Mouse (Mus musculus) neural tube, embryonic 14.5 days (tissue): Measurements from ENCODE around the gene Tigar. TPM values are rescaled to one million over a fixed set of nuclear protein-coding genes. Genes with fewer than 3 reads are reported as not detected.
A peak's percentile ranks its signal among the peaks of the same experiment; 100 is the strongest.

Experiments used
- ATAC-seq: fragments of 200-750 bp; cut with Nextera tagmentation; 2 replicates; pipeline ENCODE4 v1.8.0; 2017; ENCODE audit warnings: low read depth, mild to moderate bottlenecking, moderate TSS enrichment, moderate library complexity
- H3K27ac ChIP-seq: fragments of 300-500 bp; sonication (generic); 2 replicates; pipeline ENCODE4 v1.5.1; 2014; ENCODE audit warnings: low read depth, mild to moderate bottlenecking, control low read depth, low read length, moderate library complexity, mixed read lengths
- H3K27me3 ChIP-seq: fragments of 300-500 bp; sonication (generic); 2 replicates; pipeline ENCODE4 v1.6.1; 2014; ENCODE audit warnings: low read length; ENCODE audit not compliant: control insufficient read depth, insufficient read depth
- H3K36me3 ChIP-seq: fragments of 300-500 bp; sonication (generic); 2 replicates; pipeline ENCODE4 v1.6.1; 2014; ENCODE audit warnings: low read length, mixed read lengths; ENCODE audit not compliant: control insufficient read depth, insufficient read depth
- H3K4me1 ChIP-seq: fragments of 300-500 bp; sonication (generic); 2 replicates; pipeline ENCODE4 v1.6.1; 2014; ENCODE audit warnings: low read length; ENCODE audit not compliant: control insufficient read depth, insufficient read depth
- H3K4me2 ChIP-seq: fragments of 300-500 bp; sonication (generic); 2 replicates; pipeline ENCODE4 v1.6.1; 2014; ENCODE audit warnings: mild to moderate bottlenecking, low read depth, low read length, control low read depth
- H3K4me3 ChIP-seq: fragments of 300-500 bp; sonication (generic); 2 replicates; pipeline ENCODE4 v1.5.1; 2014; ENCODE audit warnings: low read depth, low read length, control low read depth, mixed read lengths
- H3K9ac ChIP-seq: fragments of 300-500 bp; sonication (generic); replicated peaks from 2 replicates; pipeline ENCODE4 v1.6.1; 2014; ENCODE audit warnings: low read depth, mild to moderate bottlenecking, control low read depth, low read length, mixed read lengths
- H3K9me3 ChIP-seq: fragments of 300-500 bp; sonication (generic); 2 replicates; pipeline ENCODE4 v1.6.1; 2016; ENCODE audit warnings: low read length; ENCODE audit not compliant: control insufficient read depth
- WGBS: fragments of 180-500 bp; shearing (Covaris S2); extraction: QIAGEN DNeasy Blood & Tissue Kit; methylation state at CpG from one replicate; pipeline ENCODE4 v1.1.7; 2014; 5-methylcytosine and 5-hydroxymethylcytosine counted together
- polyA plus RNA-seq: library from polyadenylated mRNA; unstranded; fragments of >200 nt; fragmentation: Nextera tagmentation; extraction: Ambion mirVana; gene quantifications from 2 replicates; pipeline ENCODE4 v1.2.1, GENCODE M21; 2014

Gene Tigar
- polyA plus RNA-seq, 1 experiment from 2014 or later: 4.2 TPM

DNA sequence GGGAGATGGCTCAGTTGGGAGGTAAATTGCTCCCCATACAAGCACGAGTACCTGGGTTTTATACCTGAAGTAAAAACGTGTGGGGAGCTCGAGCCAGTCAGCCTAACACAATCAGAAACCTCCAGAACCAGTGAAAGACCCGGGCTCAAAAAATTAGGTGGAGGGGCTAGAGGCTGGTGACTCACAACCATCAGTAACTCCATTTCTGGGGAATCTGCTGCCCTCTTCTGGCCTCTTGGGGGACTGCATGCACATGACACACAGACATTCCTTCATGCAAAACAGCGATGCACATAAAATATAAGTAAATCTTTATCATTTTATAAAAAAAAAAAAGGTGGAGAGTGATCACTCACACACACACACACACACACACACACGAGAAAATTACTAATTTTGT is 4.2 kb downstream of the Tigar start:
- Histone ChIP-seq H3K27me3 (no peaks in the 10 kb centered on the region), H3K4me3 (no peak overlapping the region), H3K9ac (no peak overlapping the region), H3K4me2 (no peak overlapping the region), H3K27ac (no peak overlapping the region), H3K4me1 (no peaks in the 10 kb centered on the region; the same call in 1 of the 2 replicates), H3K9me3 (no peaks in the 10 kb centered on the region), H3K36me3 (no peaks in the 10 kb centered on the region)
- 72% methylated on average over 6 of the region's 6 CpGs for WGBS
- ATAC-seq: no peak

GRCm38 (mm10) chr6:127104396-127105029 is 4.8 kb downstream of the Tigar start:
- 85% methylated on average over 7 of the region's 7 CpGs for WGBS
- Histone ChIP-seq H3K4me3 (no peak overlapping the region), H3K4me2 (no peak overlapping the region), H3K27me3 (no peaks in the 10 kb centered on the region), H3K9me3 (no peaks in the 10 kb centered on the region), H3K4me1 (no peaks in the 10 kb centered on the region; the same call in 1 of the 2 replicates), H3K27ac (no peak overlapping the region), H3K9ac (no peak overlapping the region), H3K36me3 (no peaks in the 10 kb centered on the region)
- no peak for ATAC-seq

DNA sequence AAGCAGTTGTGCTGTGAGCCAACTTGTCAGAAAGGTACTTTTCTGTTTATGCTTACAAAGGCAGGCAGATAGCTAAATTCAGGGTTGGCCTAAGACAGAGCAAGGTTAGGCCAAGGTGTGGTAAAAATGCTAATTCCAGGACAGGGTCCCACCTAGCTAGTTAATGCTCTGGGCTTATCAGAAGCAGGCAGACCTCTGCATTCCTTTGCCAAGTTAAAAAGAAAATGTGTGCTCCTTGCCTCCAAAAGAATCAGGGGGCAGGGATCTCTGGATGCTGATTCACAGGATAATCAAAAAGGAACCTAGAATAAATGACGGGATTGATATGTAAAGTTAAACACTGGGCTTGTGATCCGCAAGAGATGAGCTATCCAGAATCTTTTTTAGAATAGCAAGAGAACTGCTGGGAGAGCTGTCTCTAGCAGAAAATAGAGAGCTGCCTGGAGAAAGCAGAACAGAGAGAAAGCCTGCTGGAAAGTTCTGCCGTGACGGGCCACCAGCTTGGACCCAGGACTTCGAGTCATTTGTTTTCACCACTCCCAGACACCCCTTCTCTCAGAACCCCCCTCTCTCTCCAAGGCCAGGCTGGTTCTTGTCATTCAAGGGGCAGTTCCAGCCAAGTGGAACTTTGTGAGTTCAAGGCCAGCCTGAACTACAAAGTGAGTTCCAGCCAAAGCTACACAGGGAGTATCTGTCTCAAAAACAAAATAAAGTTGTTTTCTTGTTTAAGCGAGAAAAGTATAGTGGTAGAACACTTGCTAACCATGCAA is 5.7 kb downstream of the Tigar start:
- Histone ChIP-seq H3K27ac (no peak overlapping the region), H3K27me3 (no peaks in the 10 kb centered on the region), H3K4me1 (no peaks in the 10 kb centered on the region; the same call in 1 of the 2 replicates), H3K9me3 (no peaks in the 10 kb centered on the region), H3K4me2 (no peak overlapping the region), H3K4me3 (no peak overlapping the region), H3K36me3 (no peaks in the 10 kb centered on the region), H3K9ac (no peak overlapping the region)
- 94% methylated on average over 6 of the region's 6 CpGs for WGBS
- no peak for ATAC-seq

GRCm38 (mm10) chr6:127094565-127094964 is 14.8 kb downstream of the Tigar start:
- Histone ChIP-seq H3K9ac (no peak overlapping the region), H3K4me1 (no peaks in the 10 kb centered on the region), H3K4me3 (no peak overlapping the region), H3K27ac (no peak overlapping the region), H3K36me3 (peaks cover 16% of the 10 kb centered on the region; the same call in 1 of the 2 replicates), H3K4me2 (no peak overlapping the region), H3K27me3 (no peaks in the 10 kb centered on the region), H3K9me3 (no peaks in the 10 kb centered on the region)
- no peak for ATAC-seq
- 71% methylated on average over 7 of the region's 7 CpGs for WGBS

DNA sequence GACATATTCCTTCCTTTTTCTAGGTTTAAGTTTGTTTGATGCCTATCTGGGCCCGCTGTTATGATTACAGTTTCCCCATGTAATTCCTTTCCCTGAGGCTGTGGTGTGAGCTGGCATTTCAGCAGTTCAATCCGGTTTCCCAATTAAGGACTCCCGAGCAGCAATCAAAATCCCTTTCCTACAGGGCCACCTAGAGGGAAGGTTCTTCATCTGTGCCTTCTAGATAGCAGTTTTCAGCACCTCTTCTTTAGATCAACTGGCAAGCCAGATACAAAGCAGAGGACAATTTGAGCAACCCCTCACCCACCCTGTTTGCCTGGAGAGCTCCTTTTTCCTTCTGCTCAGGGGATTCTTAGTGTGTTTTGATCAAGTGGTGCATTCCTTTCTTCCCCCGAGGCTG is 22.6 kb downstream of the Tigar start:
- H3K9me3 ChIP-seq: no peaks in the 10 kb centered on the region
- no peak for ATAC-seq
- H3K4me2 ChIP-seq: no peak overlapping the region
- H3K36me3 ChIP-seq: peaks cover 12% of the 10 kb centered on the region
- H3K27me3 ChIP-seq: no peaks in the 10 kb centered on the region
- H3K27ac ChIP-seq: no peak overlapping the region
- no peaks in the 10 kb centered on the region for H3K4me1 ChIP-seq
- 77% methylated on average over 4 of the region's 4 CpGs for WGBS
- no peak overlapping the region for H3K9ac ChIP-seq
- no peak overlapping the region for H3K4me3 ChIP-seq

GRCm38 (mm10) chr6:127081820-127082219 is 27.5 kb downstream of the Tigar start:
- no peak overlapping the region for H3K27ac ChIP-seq
- H3K4me1 ChIP-seq: no peaks in the 10 kb centered on the region; the same call in 1 of the 2 replicates
- no peak overlapping the region for H3K4me3 ChIP-seq
- no peak overlapping the region for H3K4me2 ChIP-seq
- no peaks in the 10 kb centered on the region; the same call in 1 of the 2 replicates for H3K27me3 ChIP-seq
- no peaks in the 10 kb centered on the region for H3K9me3 ChIP-seq
- H3K36me3 ChIP-seq: no peaks in the 10 kb centered on the region
- 71% methylated on average over 6 of the region's 6 CpGs for WGBS
- no peak for ATAC-seq
- H3K9ac ChIP-seq: no peak overlapping the region

- WGBS: 1% methylated on average over 59 of the region's 59 CpGs
- H3K27me3 ChIP-seq: no peaks in the 10 kb centered on the region; the same call in 1 of the 2 replicates
These were observed 29.3 kb downstream of the Tigar start for GRCm38 (mm10) chr6:127079867-127080731.

GRCm38 (mm10) chr6:127072817-127073216 is 36.5 kb downstream of the Tigar start, which contains the start of gene Fgf23:
Fgf23 (plus strand) TSS chr6:127072902.
- WGBS: 21% methylated on average over 5 of the region's 5 CpGs
- no peaks in the 10 kb centered on the region for H3K4me1 ChIP-seq

More at GRCm38 (mm10) chr6:127079867-127080731, 29.3 kb downstream of the Tigar start:
- Histone ChIP-seq H3K27ac (peak overlapping the region; percentile 85), H3K4me1 (no peaks in the 10 kb centered on the region; the same call in 1 of the 2 replicates), H3K36me3 (no peaks in the 10 kb centered on the region), H3K4me3 (peak overlapping the region; percentile 51), H3K4me2 (peak overlapping the region; percentile 91), H3K9ac (peak overlapping the region; percentile 64), H3K9me3 (no peaks in the 10 kb centered on the region)
- ATAC-seq: peak; percentile 95

More at GRCm38 (mm10) chr6:127072817-127073216, 36.5 kb downstream of the Tigar start, which contains the start of gene Fgf23:
- Histone ChIP-seq H3K9ac (no peak within 1 kb of the TSS), H3K27me3 (no peaks in the 10 kb centered on the region), H3K4me2 (no peak within 1 kb of the TSS), H3K9me3 (no peaks in the 10 kb centered on the region), H3K4me3 (no peak within 1 kb of the TSS), H3K27ac (no peak within 1 kb of the TSS), H3K36me3 (no peaks in the 10 kb centered on the region)
- no peak for ATAC-seq
